Mouse (Mus musculus): ENCODE results near the gene Ccdc177. TPM values are rescaled to one million over a fixed set of nuclear protein-coding genes. Genes with fewer than 3 reads are reported as not detected.

Ccdc177 gene
- polyA plus RNA-seq, 1 experiment from 2014 or later: 5.9 TPM

GRCm38 (mm10) chr12:80757751-80758558 lies 2.5 kb downstream of the Ccdc177 start:
- 43% methylated on average over 118 of the region's 122 CpGs for WGBS
- Histone ChIP-seq H3K36me3 (replicated peaks) (peaks cover 48% of the 10 kb centered on the region), H3K27ac (no peak overlapping the region), H3K9me3 (peaks cover 20% of the 10 kb centered on the region), H3K4me1 (peaks cover 25% of the 10 kb centered on the region), H3K4me3 (peak overlapping the region; percentile 22), H3K27me3 (replicated peaks) (no peaks in the 10 kb centered on the region), H3K9ac (no peak overlapping the region), H3K4me2 (peak overlapping the region; percentile 79)
- no peak for ATAC-seq (replicated peaks)

- Histone ChIP-seq H3K4me3 (no peak overlapping the region), H3K27me3 (replicated peaks) (no peaks in the 10 kb centered on the region), H3K4me1 (peaks cover under 1% of the 10 kb centered on the region), H3K9me3 (peaks cover 2% of the 10 kb centered on the region; the same call in 1 of the 2 replicates), H3K36me3 (replicated peaks) (peaks cover 24% of the 10 kb centered on the region), H3K27ac (no peak overlapping the region), H3K4me2 (no peak overlapping the region), H3K9ac (no peak overlapping the region)
- no peak for ATAC-seq (replicated peaks)
- 92% methylated on average over 6 of the region's 6 CpGs for WGBS
Observed at GRCm38 (mm10) chr12:80751556-80751955, 8.9 kb downstream of the Ccdc177 start.

- 40% methylated on average over 8 of the region's 8 CpGs for WGBS
- H3K27ac ChIP-seq: peak overlapping the region; percentile 75
- no peaks in the 10 kb centered on the region for H3K36me3 ChIP-seq (replicated peaks)
- H3K27me3 ChIP-seq (replicated peaks): no peaks in the 10 kb centered on the region
- H3K4me3 ChIP-seq: no peak overlapping the region
- ATAC-seq (replicated peaks): peak; percentile 86
- H3K9ac ChIP-seq: no peak overlapping the region
- H3K4me1 ChIP-seq: peaks cover 12% of the 10 kb centered on the region
- no peak overlapping the region for H3K4me2 ChIP-seq
- H3K9me3 ChIP-seq: no peaks in the 10 kb centered on the region
Observed at GRCm38 (mm10) chr12:80746031-80746813, 14.3 kb downstream of the Ccdc177 start.

GRCm38 (mm10) chr12:80744614-80745013 lies 15.9 kb downstream of the Ccdc177 start:
- Histone ChIP-seq H3K27me3 (replicated peaks) (no peaks in the 10 kb centered on the region), H3K9me3 (no peaks in the 10 kb centered on the region), H3K4me1 (peaks cover 12% of the 10 kb centered on the region), H3K9ac (no peak overlapping the region), H3K4me2 (no peak overlapping the region), H3K4me3 (no peak overlapping the region), H3K27ac (no peak overlapping the region), H3K36me3 (replicated peaks) (no peaks in the 10 kb centered on the region)
- WGBS: 77% methylated on average over 1 of the region's 1 CpGs
- no peak for ATAC-seq (replicated peaks)

GRCm38 (mm10) chr12:80739482-80739881 lies 21.0 kb downstream of the Ccdc177 start:
- Histone ChIP-seq H3K4me2 (no peak overlapping the region), H3K9ac (no peak overlapping the region), H3K4me3 (no peak overlapping the region), H3K27ac (no peak overlapping the region), H3K36me3 (replicated peaks) (no peaks in the 10 kb centered on the region), H3K9me3 (no peaks in the 10 kb centered on the region), H3K27me3 (replicated peaks) (no peaks in the 10 kb centered on the region), H3K4me1 (peaks cover 24% of the 10 kb centered on the region)
- WGBS: 43% methylated on average over 9 of the region's 9 CpGs
- no peak for ATAC-seq (replicated peaks)

GRCm38 (mm10) chr12:80737283-80737600 lies 23.2 kb downstream of the Ccdc177 start:
- WGBS: 52% methylated on average over 5 of the region's 5 CpGs
- Histone ChIP-seq H3K27me3 (replicated peaks) (no peaks in the 10 kb centered on the region), H3K4me1 (peaks cover 24% of the 10 kb centered on the region), H3K9me3 (no peaks in the 10 kb centered on the region), H3K36me3 (replicated peaks) (no peaks in the 10 kb centered on the region), H3K4me2 (peak overlapping the region; percentile 27), H3K9ac (no peak overlapping the region), H3K27ac (peak overlapping the region; percentile 90), H3K4me3 (no peak overlapping the region)
- ATAC-seq (replicated peaks): no peak

- Histone ChIP-seq H3K27ac (peak overlapping the region; percentile 90), H3K9me3 (no peaks in the 10 kb centered on the region), H3K9ac (no peak overlapping the region), H3K36me3 (replicated peaks) (no peaks in the 10 kb centered on the region), H3K4me3 (no peak overlapping the region), H3K4me1 (peaks cover 24% of the 10 kb centered on the region), H3K4me2 (peak overlapping the region; percentile 27), H3K27me3 (replicated peaks) (no peaks in the 10 kb centered on the region)
- 5% methylated on average over 13 of the region's 13 CpGs for WGBS
- peak; percentile 85 for ATAC-seq (replicated peaks)
Observed at GRCm38 (mm10) chr12:80736464-80737282, 23.8 kb downstream of the Ccdc177 start.

GRCm38 (mm10) chr12:80734526-80735470 lies 25.7 kb downstream of the Ccdc177 start:
- ATAC-seq (replicated peaks): no peak
- H3K27me3 ChIP-seq (replicated peaks): no peaks in the 10 kb centered on the region
- no peak overlapping the region for H3K4me3 ChIP-seq
- no peak overlapping the region for H3K9ac ChIP-seq
- no peak overlapping the region for H3K27ac ChIP-seq
- no peak overlapping the region for H3K4me2 ChIP-seq
- 62% methylated on average over 13 of the region's 13 CpGs for WGBS
- H3K4me1 ChIP-seq: peaks cover 24% of the 10 kb centered on the region
- no peaks in the 10 kb centered on the region for H3K36me3 ChIP-seq (replicated peaks)
- no peaks in the 10 kb centered on the region for H3K9me3 ChIP-seq

- peak overlapping the region; percentile 5; the same call in 1 of the 2 replicates for H3K4me2 ChIP-seq
- H3K27ac ChIP-seq: 0 out of 2 replicates have a peak overlapping the region, but pooled peaks have one; percentile 39
- peak; percentile 85 for ATAC-seq (replicated peaks)
- H3K9ac ChIP-seq: no peak overlapping the region
- no peaks in the 10 kb centered on the region for H3K36me3 ChIP-seq (replicated peaks)
- 5% methylated on average over 9 of the region's 9 CpGs for WGBS
- no peaks in the 10 kb centered on the region for H3K9me3 ChIP-seq
- peaks cover 3% of the 10 kb centered on the region for H3K4me1 ChIP-seq
- H3K4me3 ChIP-seq: no peak overlapping the region
- H3K27me3 ChIP-seq (replicated peaks): no peaks in the 10 kb centered on the region
Observed at GRCm38 (mm10) chr12:80730567-80730966, 29.9 kb downstream of the Ccdc177 start.

- no peaks in the 10 kb centered on the region for H3K4me1 ChIP-seq
- ATAC-seq (replicated peaks): 0 out of 2 replicates have a peak, but pooled peaks have one; percentile 4
- H3K9ac ChIP-seq: no peak overlapping the region
- no peaks in the 10 kb centered on the region for H3K27me3 ChIP-seq (replicated peaks)
- H3K9me3 ChIP-seq: no peaks in the 10 kb centered on the region
- no peaks in the 10 kb centered on the region for H3K36me3 ChIP-seq (replicated peaks)
- WGBS: 85% methylated on average over 12 of the region's 12 CpGs
- H3K4me2 ChIP-seq: no peak overlapping the region
- H3K27ac ChIP-seq: no peak overlapping the region
- no peak overlapping the region for H3K4me3 ChIP-seq
Observed at GRCm38 (mm10) chr12:80729758-80730530, 30.5 kb downstream of the Ccdc177 start.

- H3K9me3 ChIP-seq: no peaks in the 10 kb centered on the region
- no peaks in the 10 kb centered on the region for H3K27me3 ChIP-seq (replicated peaks)
- ATAC-seq (replicated peaks): no peak
- WGBS: 60% methylated on average over 2 of the region's 2 CpGs
- no peak overlapping the region for H3K9ac ChIP-seq
- H3K4me3 ChIP-seq: no peak overlapping the region
- no peaks in the 10 kb centered on the region for H3K4me1 ChIP-seq
- no peak overlapping the region for H3K4me2 ChIP-seq
- no peak overlapping the region for H3K27ac ChIP-seq
- no peaks in the 10 kb centered on the region for H3K36me3 ChIP-seq (replicated peaks)
Observed at GRCm38 (mm10) chr12:80728814-80729213, 31.7 kb downstream of the Ccdc177 start.

All from midbrain, embryonic 15.5 days (tissue).